Mouse (Mus musculus): ENCODE data around the gene Ecd. TPM values are rescaled to one million over a fixed set of nuclear protein-coding genes. Genes with fewer than 3 reads are reported as not detected.
A peak's percentile ranks its signal among the peaks of the same experiment; 100 is the strongest.

The Ecd gene
- polyA plus RNA-seq, 1 experiment: 13.2 TPM

- peak; percentile 63 to 65 for DNase-seq (ENCODE audit: low read depth in 1 of 2, low spot score in 2 of 2)
- H3K27ac ChIP-seq (ENCODE audit: insufficient read depth, low read length): peak overlapping the region; percentile 93
Observed at GRCm38 (mm10) chr14:20379753-20380430, 32.0 kb upstream of the Ecd start.

DNA sequence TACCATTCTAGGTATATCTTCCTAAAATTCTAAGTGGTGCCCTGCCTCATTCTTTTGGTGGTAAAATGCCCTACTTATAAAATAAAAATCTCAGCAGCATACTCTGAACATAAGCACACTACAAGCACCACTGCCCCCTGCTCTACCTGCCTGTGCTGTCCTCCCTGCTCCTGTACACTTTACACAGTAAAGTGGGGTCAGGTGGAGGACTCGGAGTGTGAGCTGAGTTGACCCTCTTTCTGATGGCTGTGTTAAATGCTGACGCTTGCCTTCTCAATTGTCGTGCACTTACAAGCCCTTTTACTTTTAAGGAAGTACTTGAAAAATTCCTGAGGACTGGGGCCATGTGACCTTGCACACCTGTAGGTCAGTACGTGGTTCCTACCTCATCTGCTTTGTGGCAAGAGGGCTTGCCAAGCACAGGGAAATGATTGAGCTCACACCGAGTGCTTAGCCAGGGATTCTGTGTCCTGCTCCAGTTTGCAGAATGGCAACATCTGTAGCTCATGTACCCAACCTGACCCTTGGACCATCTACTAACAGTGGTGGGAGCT is 31.2 kb upstream of the Ecd start:
- TF ChIP-seq POLR2A (IDR thresholded peaks at IDR 0.05; ENCODE audit: low read depth, low read length) (no peak), CTCF (IDR thresholded peaks at IDR 0.05; ENCODE audit: extremely low read depth, insufficient read depth, insufficient read length, insufficient replicate concordance) (no peak)
- peak; percentile 18 to 32 for DNase-seq (ENCODE audit: low read depth in 1 of 2, low spot score in 2 of 2)
- H3K27ac ChIP-seq (ENCODE audit: insufficient read depth, low read length): peak overlapping the region; percentile 93
- no peaks in the 10 kb centered on the region for H3K27me3 ChIP-seq (ENCODE audit: control insufficient read depth, insufficient read depth, low read length)
- peaks cover 13% of the 10 kb centered on the region; the same call in 1 of the 2 replicates for H3K4me1 ChIP-seq (ENCODE audit: control insufficient read depth, insufficient read depth, insufficient read length)
- peak overlapping the region; percentile 41 for H3K4me3 ChIP-seq (ENCODE audit: extremely low read depth, insufficient read depth, insufficient read length)
- H3K36me3 ChIP-seq (ENCODE audit: control insufficient read depth, insufficient read depth, low read length): peaks cover 15% of the 10 kb centered on the region
- WGBS: 31% methylated on average over 5 of the region's 5 CpGs

More at GRCm38 (mm10) chr14:20379753-20380430, 32.0 kb upstream of the Ecd start:
- TF ChIP-seq POLR2A (IDR thresholded peaks at IDR 0.05; ENCODE audit: low read depth, low read length): no peak
- no peak for TF ChIP-seq CTCF (IDR thresholded peaks at IDR 0.05; ENCODE audit: extremely low read depth, insufficient read depth, insufficient read length, insufficient replicate concordance)
- Histone ChIP-seq H3K27me3 (ENCODE audit: control insufficient read depth, insufficient read depth, low read length) (no peaks in the 10 kb centered on the region), H3K4me1 (ENCODE audit: control insufficient read depth, insufficient read depth, insufficient read length) (peaks cover 13% of the 10 kb centered on the region; the same call in 1 of the 2 replicates), H3K36me3 (ENCODE audit: control insufficient read depth, insufficient read depth, low read length) (peaks cover 13% of the 10 kb centered on the region), H3K4me3 (ENCODE audit: extremely low read depth, insufficient read depth, insufficient read length) (peak overlapping the region; percentile 41; the same call in 1 of the 2 replicates)
- WGBS: 25% methylated on average over 9 of the region's 9 CpGs

DNA sequence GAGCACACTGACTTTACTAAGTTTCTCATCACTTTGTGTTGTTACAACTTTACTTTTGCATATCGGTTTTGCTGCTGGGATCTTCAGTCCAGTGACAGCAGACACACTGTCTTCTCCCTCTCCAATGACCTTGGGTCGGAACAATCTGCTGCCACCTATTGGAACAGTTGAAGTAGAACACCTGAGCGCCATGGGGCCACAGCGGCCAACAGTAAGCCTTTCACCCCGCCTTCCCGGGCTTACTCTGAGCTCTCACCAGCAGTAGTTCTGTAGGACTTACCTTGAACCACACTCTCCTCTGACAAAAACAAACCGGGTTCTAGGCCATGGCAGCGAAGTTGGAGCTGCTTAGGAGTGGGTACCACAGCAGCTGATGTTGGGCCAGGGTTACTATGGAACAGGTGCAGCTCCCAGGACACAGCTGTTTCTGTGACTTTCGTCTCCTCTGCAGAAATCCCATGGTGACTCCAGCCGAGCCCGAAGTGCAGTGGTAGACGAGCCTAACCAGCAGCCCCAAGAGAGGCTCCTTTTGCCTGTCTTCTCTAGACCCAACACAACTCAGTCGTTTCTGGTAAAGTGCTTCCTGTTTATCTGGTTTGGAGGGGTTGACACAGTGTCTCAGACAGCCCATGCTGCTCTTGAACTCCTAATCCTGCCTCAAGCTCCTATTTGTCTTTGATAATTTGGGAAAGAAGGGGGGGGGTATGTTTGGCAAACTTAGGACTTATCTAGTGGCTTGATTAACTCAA is 30.6 kb upstream of the Ecd start:
- TF ChIP-seq POLR2A (IDR thresholded peaks at IDR 0.05; ENCODE audit: low read depth, low read length): no peak
- TF ChIP-seq CTCF (IDR thresholded peaks at IDR 0.05; ENCODE audit: extremely low read depth, insufficient read depth, insufficient read length, insufficient replicate concordance): peak; percentile 77; the same call in 1 of the 2 replicates
- 12% methylated on average over 13 of the region's 13 CpGs for WGBS
- Histone ChIP-seq H3K4me3 (ENCODE audit: extremely low read depth, insufficient read depth, insufficient read length) (peak overlapping the region; percentile 62), H3K4me1 (ENCODE audit: control insufficient read depth, insufficient read depth, insufficient read length) (peaks cover 13% of the 10 kb centered on the region; the same call in 1 of the 2 replicates), H3K27me3 (ENCODE audit: control insufficient read depth, insufficient read depth, low read length) (no peaks in the 10 kb centered on the region), H3K27ac (ENCODE audit: insufficient read depth, low read length) (peak overlapping the region; percentile 93), H3K36me3 (ENCODE audit: control insufficient read depth, insufficient read depth, low read length) (peaks cover 16% of the 10 kb centered on the region)
- peak; percentile 69 for DNase-seq (ENCODE audit: low read depth in 1 of 2, low spot score in 2 of 2)

DNA sequence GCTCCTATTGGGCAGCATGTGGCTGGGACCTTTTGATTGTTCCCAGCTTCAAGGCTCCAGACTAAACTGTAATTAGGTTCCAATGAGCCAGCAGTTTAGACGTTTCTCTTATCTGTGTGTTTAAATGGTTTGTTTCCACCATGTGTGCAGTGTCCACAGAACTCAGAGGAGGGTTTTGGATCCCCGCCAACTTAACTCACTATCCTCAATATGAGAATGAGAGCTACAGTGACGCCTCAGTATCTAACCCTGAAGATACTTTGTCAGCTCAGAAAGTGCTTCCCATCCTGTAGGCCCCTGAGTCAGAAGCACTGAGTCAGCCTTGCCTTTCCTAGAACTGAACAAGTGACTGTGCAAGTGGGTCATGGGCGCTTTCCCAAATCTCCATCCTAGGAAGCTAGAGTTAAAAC is 29.2 kb upstream of the Ecd start:
- TF ChIP-seq POLR2A (IDR thresholded peaks at IDR 0.05; ENCODE audit: low read depth, low read length): no peak
- no peak for TF ChIP-seq CTCF (IDR thresholded peaks at IDR 0.05; ENCODE audit: extremely low read depth, insufficient read depth, insufficient read length, insufficient replicate concordance)
- Histone ChIP-seq H3K4me1 (ENCODE audit: control insufficient read depth, insufficient read depth, insufficient read length) (peaks cover 13% of the 10 kb centered on the region), H3K36me3 (ENCODE audit: control insufficient read depth, insufficient read depth, low read length) (peaks cover 13% of the 10 kb centered on the region), H3K27me3 (ENCODE audit: control insufficient read depth, insufficient read depth, low read length) (no peaks in the 10 kb centered on the region), H3K27ac (ENCODE audit: insufficient read depth, low read length) (no peak overlapping the region), H3K4me3 (ENCODE audit: extremely low read depth, insufficient read depth, insufficient read length) (no peak overlapping the region)
- DNase-seq (ENCODE audit: low read depth in 1 of 2, low spot score in 2 of 2): no peak
- 80% methylated on average over 4 of the region's 4 CpGs for WGBS

DNA sequence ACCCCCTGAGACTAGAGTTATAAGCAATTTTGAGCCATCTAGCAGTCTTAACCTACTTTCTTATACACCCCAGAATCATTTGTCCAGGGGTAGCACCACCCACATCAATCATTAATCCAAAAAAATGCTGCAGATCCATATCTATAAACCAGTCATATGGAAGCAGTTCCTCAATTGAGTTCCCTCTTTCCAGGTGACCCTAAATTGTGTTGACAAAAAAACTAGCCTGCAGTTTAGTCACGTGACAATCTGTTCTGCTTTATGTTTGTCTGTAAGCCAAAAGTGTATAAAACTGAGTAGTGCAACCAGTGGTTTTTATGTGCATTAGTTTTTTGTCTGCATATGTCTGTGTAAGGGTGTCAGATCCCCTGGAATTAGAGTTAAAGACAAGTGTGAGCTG is 23.9 kb upstream of the Ecd start:
- no peaks in the 10 kb centered on the region for H3K27me3 ChIP-seq (ENCODE audit: control insufficient read depth, insufficient read depth, low read length)
- WGBS: 63% methylated on average over 1 of the region's 1 CpGs
- no peak overlapping the region for H3K4me3 ChIP-seq (ENCODE audit: extremely low read depth, insufficient read depth, insufficient read length)
- peaks cover 13% of the 10 kb centered on the region for H3K36me3 ChIP-seq (ENCODE audit: control insufficient read depth, insufficient read depth, low read length)
- no peak for DNase-seq (ENCODE audit: low read depth in 1 of 2, low spot score in 2 of 2)
- peaks cover 7% of the 10 kb centered on the region for H3K4me1 ChIP-seq (ENCODE audit: control insufficient read depth, insufficient read depth, insufficient read length)
- H3K27ac ChIP-seq (ENCODE audit: insufficient read depth, low read length): peak overlapping the region; percentile 23; the same call in 1 of the 2 replicates
- TF ChIP-seq CTCF (IDR thresholded peaks at IDR 0.05; ENCODE audit: extremely low read depth, insufficient read depth, insufficient read length, insufficient replicate concordance) (no peak), POLR2A (IDR thresholded peaks at IDR 0.05; ENCODE audit: low read depth, low read length) (no peak)

- WGBS: 28% methylated on average over 7 of the region's 7 CpGs
- TF ChIP-seq CTCF (IDR thresholded peaks at IDR 0.05; ENCODE audit: extremely low read depth, insufficient read depth, insufficient read length, insufficient replicate concordance) (no peak), POLR2A (IDR thresholded peaks at IDR 0.05; ENCODE audit: low read depth, low read length) (0 out of 2 replicates have a peak, but pooled peaks have one; percentile 3)
- H3K27me3 ChIP-seq (ENCODE audit: control insufficient read depth, insufficient read depth, low read length): no peaks in the 10 kb centered on the region
- H3K27ac ChIP-seq (ENCODE audit: insufficient read depth, low read length): peak overlapping the region; percentile 56; the same call in 1 of the 2 replicates
- peaks cover 7% of the 10 kb centered on the region for H3K4me1 ChIP-seq (ENCODE audit: control insufficient read depth, insufficient read depth, insufficient read length)
- no peak overlapping the region for H3K4me3 ChIP-seq (ENCODE audit: extremely low read depth, insufficient read depth, insufficient read length)
- peak; percentile 47 to 64 for DNase-seq (ENCODE audit: low read depth in 1 of 2, low spot score in 2 of 2)
- H3K36me3 ChIP-seq (ENCODE audit: control insufficient read depth, insufficient read depth, low read length): peaks cover 14% of the 10 kb centered on the region
Observed at GRCm38 (mm10) chr14:20370798-20371197, 22.9 kb upstream of the Ecd start.
